Mouse (Mus musculus) cerebellum, adult 2 months (tissue): ENCODE results near the gene Gm1110.
"Not testable (repeated sequence)": the region's sequence is repeated elsewhere in the genome, so short reads cannot be mapped to it uniquely, and the experiment has no call there.

Source experiments
- CTCF ChIP-seq: fragments of 200-500 bp; IDR thresholded peaks from 2 replicates; pipeline ENCODE4 v1.5.1; 2011; ENCODE audit warnings: low read depth, mild to moderate bottlenecking, control low read depth, low read length, moderate library complexity, borderline replicate concordance; ENCODE audit not compliant: insufficient read depth
- POLR2A ChIP-seq: fragments of 200-500 bp; IDR thresholded peaks from 2 replicates; pipeline ENCODE4 v1.6.1; 2011; ENCODE audit warnings: low read length, control low read depth, borderline replicate concordance; ENCODE audit not compliant: insufficient read depth

DNA sequence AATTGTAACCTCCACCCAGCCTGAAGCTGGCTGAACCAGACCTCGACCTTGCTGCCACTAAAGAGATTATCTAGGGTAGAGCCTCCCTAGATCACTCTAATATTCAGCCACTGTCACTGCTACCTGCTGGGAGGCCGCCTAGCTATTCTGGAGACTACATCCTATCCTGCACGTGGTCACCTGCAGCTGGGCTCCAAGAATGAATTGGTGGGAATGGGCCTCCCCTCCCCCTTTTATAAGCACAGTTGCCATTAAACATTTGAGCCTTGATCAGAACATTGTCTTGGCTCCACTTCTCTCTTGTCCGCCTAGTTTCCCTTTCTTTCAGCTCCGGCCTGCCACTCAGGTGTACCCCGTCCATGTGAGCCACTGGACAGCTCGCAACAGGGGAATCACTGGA lies 53.1 kb downstream of the Gm1110 start:
- not testable (repeated sequence) for TF ChIP-seq CTCF, POLR2A
